Mouse (Mus musculus) limb, embryonic 14.5 days (tissue): ENCODE results near the gene Scai. TPM values are rescaled to one million over a fixed set of nuclear protein-coding genes. Genes with fewer than 3 reads are reported as not detected.

ENCODE experiments used
- ATAC-seq: fragments of 200-750 bp; cut with Nextera tagmentation; 2 replicates; pipeline ENCODE4 v1.8.0; 2017; ENCODE audit warnings: low read depth, moderate number of reproducible peaks, moderate TSS enrichment; ENCODE audit not compliant: low FRiP score
- DNase-seq: peaks from one replicate; pipeline ENCODE4 v3.0.0-alpha.2; 2015; ENCODE audit warnings: low spot score
- H3K27ac ChIP-seq: fragments of 300-500 bp; sonication (generic); replicated peaks from 2 replicates; pipeline ENCODE4 v1.5.1; 2014; ENCODE audit warnings: low read depth, mild to moderate bottlenecking, low read length, moderate library complexity, mixed read lengths
- H3K27me3 ChIP-seq: fragments of 300-500 bp; sonication (generic); 2 replicates; pipeline ENCODE4 v1.6.1; 2014; ENCODE audit warnings: low read length, mixed read lengths; ENCODE audit not compliant: control insufficient read depth, insufficient read depth
- H3K36me3 ChIP-seq: fragments of 300-500 bp; sonication (generic); 2 replicates; pipeline ENCODE4 v1.6.1; 2014; ENCODE audit warnings: mild to moderate bottlenecking, low read length, moderate library complexity, mixed read lengths; ENCODE audit not compliant: control insufficient read depth, insufficient read depth
- H3K4me1 ChIP-seq: fragments of 300-500 bp; sonication (generic); 2 replicates; pipeline ENCODE4 v1.6.1; 2014; ENCODE audit warnings: antibody characterized with exemption, low read length, mixed read lengths; ENCODE audit not compliant: control insufficient read depth, insufficient read depth
- H3K4me2 ChIP-seq: fragments of 300-500 bp; sonication (generic); replicated peaks from 2 replicates; pipeline ENCODE4 v1.6.1; 2014; ENCODE audit warnings: low read depth, mild to moderate bottlenecking, low read length, moderate library complexity; ENCODE audit not compliant: severe bottlenecking
- H3K4me3 ChIP-seq: fragments of 300-500 bp; sonication (generic); replicated peaks from 2 replicates; pipeline ENCODE4 v1.5.1; 2014; ENCODE audit warnings: low read length
- H3K9ac ChIP-seq: fragments of 300-500 bp; sonication (generic); 2 replicates; pipeline ENCODE4 v1.6.1; 2014; ENCODE audit warnings: mild to moderate bottlenecking, low read depth, low read length, moderate library complexity; ENCODE audit not compliant: severe bottlenecking
- H3K9me3 ChIP-seq: fragments of 300-500 bp; sonication (generic); 2 replicates; pipeline ENCODE4 v1.6.1; 2016; ENCODE audit warnings: low read length; ENCODE audit not compliant: control insufficient read depth
- POLR2A ChIP-seq: fragments of 200-500 bp; IDR thresholded peaks from 2 replicates; pipeline ENCODE4 v1.8.0; 2012; ENCODE audit warnings: inconsistent platforms, mild to moderate bottlenecking, moderate library complexity, borderline replicate concordance; ENCODE audit not compliant: insufficient read depth, insufficient read length; ENCODE audit errors: extremely low read depth
- WGBS: fragments of 180-500 bp; shearing (Covaris S2); extraction: QIAGEN DNeasy Blood & Tissue Kit; methylation state at CpG from one replicate; pipeline ENCODE4 v1.1.7; 2014; 5-methylcytosine and 5-hydroxymethylcytosine counted together
- polyA plus RNA-seq, 2 experiments: library from polyadenylated mRNA; depleted of rRNA in 1 of 2; stranded (reverse) in 1 of 2; unstranded in 1 of 2; fragments of >200 nt; fragmentation: Nextera tagmentation in 1 of 2; extraction: Ambion mirVana in 1 of 2; gene quantifications; 2 replicates each; pipeline versions ENCODE4 v1.2.1 to v1.2.3; 2012 to 2014

Scai gene
- polyA plus RNA-seq, 2 experiments, result 12.1 to 14.7 TPM

- Histone ChIP-seq H3K27me3 (no peaks in the 10 kb centered on the region), H3K4me1 (no peaks in the 10 kb centered on the region), H3K9me3 (no peaks in the 10 kb centered on the region), H3K9ac (no peak overlapping the region), H3K4me3 (no peak overlapping the region), H3K4me2 (no peak overlapping the region), H3K27ac (no peak overlapping the region), H3K36me3 (peaks cover 58% of the 10 kb centered on the region)
- DNase-seq, result no peak
- ATAC-seq, result no peak
- WGBS, result 87% methylated on average over 3 of the region's 3 CpGs
- TF ChIP-seq POLR2A, result no peak
Observed at GRCm38 (mm10) chr2:39082706-39083105, 107.8 kb downstream of the Scai start.

DNA sequence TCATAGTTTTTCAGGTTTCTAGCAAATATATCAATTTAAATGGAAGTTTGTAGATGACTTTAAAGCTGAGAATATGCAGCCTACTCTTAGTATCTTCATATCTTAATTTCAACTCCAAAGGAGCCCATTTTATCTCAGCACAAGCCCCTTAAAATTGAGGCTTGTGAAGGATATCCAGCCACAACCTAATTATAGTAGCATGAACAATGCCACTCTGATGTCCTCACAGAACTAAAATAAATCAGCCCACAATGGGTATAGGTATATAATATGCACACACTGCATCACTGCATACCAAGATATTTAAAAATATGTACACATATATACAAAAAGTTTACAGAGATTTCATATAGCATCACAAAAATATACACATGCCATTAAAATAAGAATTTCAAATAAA, 119.9 kb downstream of the Scai start:
- no peak overlapping the region for H3K4me3 ChIP-seq
- DNase-seq (no peak), ATAC-seq (no peak)
- no peaks in the 10 kb centered on the region for H3K27me3 ChIP-seq
- no peak overlapping the region for H3K27ac ChIP-seq
- no peak overlapping the region for H3K9ac ChIP-seq
- H3K4me1 ChIP-seq, result no peaks in the 10 kb centered on the region
- H3K36me3 ChIP-seq, result peaks cover 11% of the 10 kb centered on the region; the same call in 1 of the 2 replicates
- H3K9me3 ChIP-seq, result no peaks in the 10 kb centered on the region
- H3K4me2 ChIP-seq, result no peak overlapping the region
- no peak for TF ChIP-seq POLR2A

DNA sequence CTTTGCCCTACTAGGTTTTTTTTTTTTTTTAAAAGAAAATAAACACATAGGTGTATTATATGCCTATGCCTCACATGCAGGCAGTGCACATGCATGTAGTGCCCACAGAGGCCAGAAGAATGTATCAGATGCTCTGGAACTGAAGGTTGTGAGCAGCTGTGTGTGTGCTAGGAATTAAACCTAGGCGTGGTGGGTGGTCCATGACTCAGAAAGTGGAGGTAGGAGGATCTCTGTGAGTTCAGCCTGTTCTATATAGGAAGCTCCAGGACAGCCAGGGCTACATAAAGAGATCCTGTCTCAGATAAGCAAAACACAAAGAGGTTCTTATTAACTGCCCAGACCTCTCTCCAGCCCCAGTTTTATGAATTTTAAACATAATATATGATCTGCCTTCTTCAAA, 121.4 kb downstream of the Scai start:
- H3K9ac ChIP-seq, result no peak overlapping the region
- no peak overlapping the region for H3K4me2 ChIP-seq
- no peaks in the 10 kb centered on the region for H3K9me3 ChIP-seq
- H3K27me3 ChIP-seq, result no peaks in the 10 kb centered on the region
- no peak for DNase-seq
- no peaks in the 10 kb centered on the region for H3K4me1 ChIP-seq
- no peak overlapping the region for H3K27ac ChIP-seq
- no peak for ATAC-seq
- TF ChIP-seq POLR2A, result no peak
- 79% methylated on average over 1 of the region's 1 CpGs for WGBS
- peaks cover 9% of the 10 kb centered on the region; the same call in 1 of the 2 replicates for H3K36me3 ChIP-seq
- no peak overlapping the region for H3K4me3 ChIP-seq

GRCm38 (mm10) chr2:39065400-39065987, 125.0 kb downstream of the Scai start, which contains the start of gene Golga1:
Gene Golga1, minus strand, starts transcription at chr2:39065541.
- no peaks in the 10 kb centered on the region for H3K27me3 ChIP-seq
- H3K4me1 ChIP-seq, result no peaks in the 10 kb centered on the region
- H3K4me3 ChIP-seq, result peak within 1 kb of the TSS; percentile 59
- peaks cover 23% of the 10 kb centered on the region for H3K36me3 ChIP-seq
- H3K9ac ChIP-seq, result peak within 1 kb of the TSS; percentile 81
- no peaks in the 10 kb centered on the region for H3K9me3 ChIP-seq
- ATAC-seq (peak; percentile 96), DNase-seq (peak; percentile 88)
- WGBS, result under 1% methylated on average over 49 of the region's 50 CpGs
- peak within 1 kb of the TSS; percentile 84 for H3K27ac ChIP-seq
- H3K4me2 ChIP-seq, result peak within 1 kb of the TSS; percentile 61
- peak; percentile 93 for TF ChIP-seq POLR2A

DNA sequence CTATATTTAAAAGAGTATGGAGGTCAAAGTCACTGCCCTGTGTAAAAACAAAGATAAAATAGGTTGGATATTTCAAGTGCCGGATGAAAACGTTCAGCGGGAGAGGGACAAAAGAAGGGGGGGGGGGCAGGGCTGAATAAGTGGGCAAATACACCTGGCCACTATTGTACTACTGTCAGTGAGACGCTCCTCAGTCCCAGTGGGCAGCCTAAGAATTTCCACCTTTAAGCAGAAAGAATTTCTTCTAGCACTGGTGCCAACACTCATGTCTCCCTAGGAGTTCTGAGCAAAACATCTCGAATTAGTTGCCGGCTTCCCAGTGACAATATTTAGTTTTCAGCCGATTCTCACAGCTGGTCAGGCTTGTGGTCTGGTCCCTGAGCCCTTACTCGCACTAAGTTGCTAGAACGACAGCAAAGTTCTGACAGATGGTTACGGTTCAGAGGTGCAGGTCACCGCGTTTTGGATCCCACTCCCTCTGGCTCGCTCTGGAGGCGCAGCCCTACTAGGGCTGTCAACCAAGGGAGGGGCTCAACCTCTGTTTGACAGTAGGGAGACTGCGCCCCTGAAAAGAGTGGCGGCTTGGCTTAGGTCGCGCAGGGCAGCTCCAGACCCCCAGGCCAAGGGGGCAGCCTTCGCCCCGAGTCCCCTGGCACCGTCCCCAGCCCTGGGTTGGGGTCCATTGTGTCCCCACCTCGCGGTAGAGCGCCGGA, 125.7 kb downstream of the Scai start:
- Histone ChIP-seq H3K9me3 (no peaks in the 10 kb centered on the region), H3K27ac (peak overlapping the region; percentile 84; the same call in 1 of the 2 replicates), H3K36me3 (peaks cover 29% of the 10 kb centered on the region), H3K4me2 (peak overlapping the region; percentile 61), H3K4me1 (no peaks in the 10 kb centered on the region), H3K27me3 (no peaks in the 10 kb centered on the region), H3K4me3 (peak overlapping the region; percentile 59), H3K9ac (peak overlapping the region; percentile 81)
- DNase-seq (peak; percentile 5), ATAC-seq (peak; percentile 79)
- no peak for TF ChIP-seq POLR2A
- WGBS, result 7% methylated on average over 21 of the region's 25 CpGs
